Mouse (Mus musculus) thymus, postnatal 25 days (tissue): ENCODE results near the gene Ubr4.
"Not testable (repeated sequence)": the region's sequence is repeated elsewhere in the genome, so short reads cannot be mapped to it uniquely, and the experiment has no call there.

Source experiments
- DNase-seq: peaks from one replicate; pipeline ENCODE4 v3.0.0; 2022

Ubr4 gene

GRCm38 (mm10) chr4:139490413-139491055 is 138.1 kb downstream of the Ubr4 start:
- no peak for DNase-seq

- no peak for DNase-seq
These were observed 139.2 kb downstream of the Ubr4 start for GRCm38 (mm10) chr4:139491541-139492170.

DNA sequence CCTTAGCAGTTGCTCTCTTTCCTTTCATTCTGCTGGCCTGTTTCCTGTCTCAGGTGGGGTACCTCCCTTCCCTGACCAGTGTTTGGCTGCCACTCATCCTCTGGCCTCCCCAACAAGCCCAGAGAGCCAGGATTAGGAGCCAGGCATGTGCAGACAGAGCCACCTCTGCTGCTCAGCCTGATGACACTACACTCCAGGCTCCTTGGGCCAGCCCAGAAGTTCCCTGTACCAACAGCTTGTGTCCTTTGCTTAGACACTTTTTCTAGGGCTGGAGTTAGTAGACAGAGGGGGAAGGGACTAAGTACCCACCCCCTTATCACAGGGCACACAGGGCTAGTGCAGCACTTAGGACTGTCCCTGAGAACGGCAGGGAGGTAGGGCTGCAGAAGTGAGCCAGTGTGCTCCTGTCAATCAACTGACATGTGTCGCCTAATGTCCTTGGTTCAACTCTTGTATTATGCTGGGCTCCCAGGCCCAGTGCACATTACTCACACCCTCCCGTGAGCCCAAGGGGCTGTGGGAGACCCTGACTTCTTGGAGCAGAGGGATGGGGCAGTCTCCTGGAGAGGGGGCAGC is 139.9 kb downstream of the Ubr4 start:
- DNase-seq, result no peak

DNA sequence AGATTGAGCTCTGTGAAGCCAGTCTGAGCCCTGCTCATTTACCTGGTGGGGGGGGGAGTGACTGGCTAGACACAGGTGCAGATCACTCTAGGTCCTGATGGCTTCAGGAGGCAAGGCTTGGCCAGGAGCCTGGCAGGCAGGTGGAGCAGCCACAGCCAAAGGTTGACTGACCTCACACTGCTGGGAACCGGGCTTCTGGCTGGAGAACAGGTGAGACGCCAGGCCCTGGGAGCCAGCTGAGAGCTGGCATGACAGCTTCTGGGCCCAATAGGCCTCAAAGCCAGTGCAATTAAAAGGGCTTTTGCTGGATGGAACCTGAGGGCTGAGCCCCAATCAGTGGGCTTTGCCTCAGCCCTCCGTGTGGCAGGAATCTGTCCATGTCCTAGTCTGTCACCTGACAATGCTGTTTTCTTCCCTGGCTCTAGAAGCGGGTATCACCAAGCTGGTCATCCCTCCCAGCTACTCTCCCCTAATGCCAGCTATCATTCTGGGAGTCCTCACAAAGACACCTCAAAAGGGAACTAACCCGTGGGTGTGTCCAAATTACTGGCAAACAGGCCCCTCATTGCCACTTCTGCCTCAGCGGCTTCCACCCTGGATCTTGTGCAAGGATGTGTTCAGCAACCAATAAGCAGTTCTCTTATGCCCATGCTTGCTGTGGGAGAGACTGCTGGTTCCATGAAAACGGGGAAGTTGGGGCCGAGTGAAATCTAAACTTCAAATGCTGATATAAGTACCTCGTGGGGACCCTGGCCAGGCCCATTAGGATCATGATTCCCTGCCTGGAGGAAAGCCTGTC is 141.0 kb downstream of the Ubr4 start:
- DNase-seq, result no peak

GRCm38 (mm10) chr4:139500814-139501213 is 148.4 kb downstream of the Ubr4 start:
- DNase-seq, result no peak

GRCm38 (mm10) chr4:139501702-139502101 is 149.3 kb downstream of the Ubr4 start:
- DNase-seq, result no peak

DNA sequence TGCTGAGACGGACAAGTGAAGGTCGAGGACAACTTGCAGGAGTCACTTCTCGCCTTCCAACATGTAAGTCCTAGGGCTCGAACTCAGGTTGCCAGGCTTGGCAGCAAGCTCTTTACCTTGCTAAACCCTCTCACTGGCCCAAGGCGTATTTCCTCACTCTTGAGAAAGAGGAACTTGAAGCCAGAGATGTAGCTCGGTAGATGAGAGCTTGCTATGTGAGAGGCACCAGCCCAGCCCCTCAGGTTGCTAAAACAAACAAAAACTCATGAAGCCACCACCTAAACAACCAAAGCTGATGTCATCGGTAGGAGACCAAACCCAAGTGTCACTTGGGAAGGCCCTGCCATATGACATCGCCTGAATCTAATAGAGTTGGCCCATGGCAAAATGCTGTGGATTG is 151.5 kb downstream of the Ubr4 start:
- no peak for DNase-seq

GRCm38 (mm10) chr4:139505716-139506115 is 153.3 kb downstream of the Ubr4 start:
- DNase-seq, result no peak

- DNase-seq, result no peak
These were observed 154.3 kb downstream of the Ubr4 start for GRCm38 (mm10) chr4:139506727-139507126.

DNA sequence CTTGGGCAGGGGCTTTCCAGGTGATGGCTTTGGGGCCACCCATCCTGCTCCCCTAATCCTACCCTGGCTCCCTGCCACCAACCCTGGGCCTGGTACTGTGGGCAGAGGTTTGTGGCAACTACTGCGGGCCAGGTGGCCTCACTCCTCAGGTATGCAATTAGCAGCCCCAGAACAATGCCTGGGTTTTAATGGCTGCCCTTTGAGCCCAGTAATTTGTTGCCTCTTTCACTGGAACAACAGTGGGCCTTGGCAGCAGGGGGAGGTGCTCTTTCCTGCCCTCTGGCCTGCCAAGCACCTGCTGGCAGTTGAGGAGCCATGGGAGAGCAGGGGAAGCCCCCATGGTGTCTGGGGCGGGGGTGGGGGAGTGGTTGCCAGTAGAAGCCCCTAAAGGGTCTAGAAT is 156.7 kb downstream of the Ubr4 start:
- no peak for DNase-seq

DNA sequence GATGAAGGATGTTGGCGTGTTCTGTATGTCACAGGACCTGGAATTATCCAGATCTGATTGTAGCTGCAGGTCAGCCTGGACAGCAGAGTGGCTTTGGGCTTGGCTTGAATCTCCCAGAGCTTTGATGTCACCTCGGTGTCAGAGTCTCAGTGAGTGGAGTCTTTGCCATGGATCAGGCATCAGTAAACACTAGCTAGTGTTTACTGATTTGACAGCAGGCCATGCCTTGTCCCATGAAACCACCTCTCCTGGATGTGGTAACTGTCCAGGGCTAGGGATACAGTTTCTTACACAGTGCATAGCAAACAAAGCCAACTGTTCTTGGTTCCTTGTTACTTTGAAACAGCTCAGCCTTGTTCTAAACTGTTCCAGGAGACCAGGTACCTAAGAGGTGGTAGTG is 159.1 kb downstream of the Ubr4 start:
- no peak for DNase-seq

DNA sequence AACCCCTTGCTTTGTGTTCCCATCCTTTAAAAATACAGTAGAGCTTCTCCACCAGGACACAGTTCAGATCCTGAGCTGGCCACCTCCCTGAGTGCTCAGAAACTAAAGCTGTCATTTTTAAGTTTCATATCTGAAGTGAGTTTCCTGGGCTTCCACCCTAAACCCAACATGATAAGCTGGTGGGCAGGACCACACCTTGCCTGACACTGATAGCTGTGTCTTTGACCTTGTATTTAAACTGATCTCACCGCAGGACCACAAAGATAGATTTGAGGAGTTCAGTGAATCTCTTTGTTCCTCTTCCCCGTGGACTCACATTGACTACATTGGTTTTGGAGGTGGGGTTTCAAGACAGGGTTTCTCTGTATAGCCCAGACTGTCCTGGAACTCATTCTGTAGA is 160.6 kb downstream of the Ubr4 start:
- no peak for DNase-seq

- DNase-seq, result no peak
These were observed 166.8 kb downstream of the Ubr4 start for GRCm38 (mm10) chr4:139519221-139519620.

DNA sequence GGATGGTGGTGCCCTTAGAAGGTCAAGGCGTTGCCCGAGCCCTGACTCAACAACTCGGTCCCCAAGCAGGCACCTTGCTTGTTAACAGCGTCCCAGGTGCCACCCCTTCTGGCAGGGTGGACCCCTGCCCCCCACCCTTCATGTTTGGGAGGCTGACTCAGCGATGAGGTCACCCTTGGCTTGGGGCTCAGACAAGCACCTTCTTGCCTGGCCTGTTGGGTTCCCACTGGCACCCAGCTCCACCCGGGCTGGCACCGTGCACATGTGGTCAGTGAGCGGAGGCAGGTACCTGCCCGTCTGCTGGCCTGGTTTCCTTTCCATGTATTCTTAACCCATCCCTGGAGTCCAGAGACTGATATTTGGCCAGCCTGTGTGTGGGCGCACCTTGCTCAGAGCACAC is 169.5 kb downstream of the Ubr4 start:
- no peak for DNase-seq

DNA sequence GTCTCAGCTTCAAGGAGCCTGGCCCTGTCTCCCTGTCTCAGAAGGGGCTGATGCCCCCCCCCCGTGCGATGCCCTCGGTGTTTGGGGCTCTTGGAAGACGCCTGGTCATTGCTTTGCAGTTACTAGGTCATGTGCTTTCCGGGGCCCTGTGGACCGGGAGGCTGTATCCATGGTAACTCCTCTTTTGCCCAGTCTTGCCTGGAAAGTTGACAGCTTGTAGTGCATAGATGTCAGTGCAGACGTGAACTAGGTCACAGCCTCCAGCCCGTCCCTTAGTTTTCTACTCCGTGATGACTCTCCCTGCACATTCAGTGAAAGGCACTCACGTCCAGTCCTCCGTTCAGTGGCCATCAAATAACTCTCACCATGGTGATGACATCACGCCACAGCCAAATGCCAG is 174.1 kb downstream of the Ubr4 start:
- no peak for DNase-seq

- not testable (repeated sequence) for DNase-seq
These were observed 177.8 kb downstream of the Ubr4 start, which contains the start of gene Iffo2 for GRCm38 (mm10) chr4:139530248-139530647. Iffo2 (plus strand) TSS chr4:139530548.

- DNase-seq, result no peak
These were observed 179.7 kb downstream of the Ubr4 start for GRCm38 (mm10) chr4:139532081-139532480.

- DNase-seq, result no peak
These were observed 182.8 kb downstream of the Ubr4 start for GRCm38 (mm10) chr4:139535127-139535695.

DNA sequence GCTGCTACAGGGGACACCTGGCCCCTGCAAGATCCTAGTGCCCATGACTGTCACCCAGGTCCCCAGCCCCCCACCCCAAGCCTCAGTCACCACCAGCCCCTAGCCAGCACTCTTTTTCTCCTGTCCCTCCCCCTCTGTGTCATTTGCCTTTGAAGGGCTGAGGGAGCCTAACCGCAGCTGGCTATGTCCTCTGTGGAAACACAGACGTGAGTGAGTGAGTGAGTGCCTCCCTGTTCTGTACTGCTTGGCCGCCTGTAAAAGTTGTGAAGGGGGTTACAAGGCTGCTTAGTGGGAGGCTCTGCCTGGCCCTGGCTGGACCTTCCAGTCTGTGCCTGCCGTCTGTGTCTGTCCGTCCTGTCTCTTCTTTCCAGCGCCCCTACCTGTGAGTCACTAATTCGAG is 183.3 kb downstream of the Ubr4 start:
- DNase-seq, result no peak

GRCm38 (mm10) chr4:139536706-139537105 is 184.3 kb downstream of the Ubr4 start:
- DNase-seq, result no peak
